Mouse (Mus musculus) embryo, embryonic 9.5 days (tissue): ENCODE measurements around the gene Ap3m1.

Experiments
- DNase-seq: peaks from one replicate; pipeline ENCODE4 v3.0.0-alpha.2; 2017; ENCODE audit errors: extremely low spot score

Gene Ap3m1

DNA sequence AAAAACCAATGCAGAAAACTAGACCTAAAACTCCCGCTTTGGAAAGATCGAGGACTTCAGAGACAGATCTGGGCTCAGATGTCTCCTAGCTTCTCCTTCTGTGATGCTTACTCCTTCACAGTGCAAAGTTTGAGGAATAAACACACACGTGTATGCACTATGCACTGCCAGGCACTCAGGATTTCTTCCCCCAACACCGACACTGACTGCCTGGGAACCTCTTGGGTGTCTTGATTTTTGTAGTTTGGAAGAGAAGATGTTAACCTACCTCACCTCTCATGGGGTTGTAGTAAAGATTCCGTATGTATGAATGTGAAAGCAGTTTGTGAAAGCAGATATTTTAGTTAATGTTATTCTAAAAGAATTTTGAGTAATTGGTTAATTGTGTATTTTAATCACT is 34.4 kb downstream of the Ap3m1 start:
- DNase-seq = no peak

DNA sequence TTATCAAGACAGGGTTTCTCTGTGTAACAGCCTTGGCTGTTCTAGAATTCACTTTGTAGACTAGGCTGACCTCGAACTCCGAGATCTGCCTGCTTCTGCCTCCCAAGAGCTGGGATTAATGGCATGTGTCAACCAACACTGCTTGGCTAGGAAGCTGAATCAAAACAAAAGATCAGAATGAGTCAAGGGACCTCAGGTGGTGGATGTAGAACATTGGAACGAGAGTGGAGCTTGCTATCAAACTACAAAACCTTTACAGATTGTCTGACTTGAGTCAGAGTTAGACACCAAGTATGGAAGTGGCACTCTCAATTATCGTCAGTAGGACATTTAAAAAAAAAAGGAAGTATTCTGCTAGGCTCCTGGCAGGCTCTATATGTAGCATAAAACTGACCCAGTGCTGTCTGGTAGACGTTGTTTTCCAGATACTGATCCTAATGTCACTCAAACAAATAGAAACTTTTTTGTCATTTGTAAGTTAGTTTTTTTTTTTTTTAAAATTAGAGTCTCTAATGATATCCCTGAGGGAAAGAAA is 38.4 kb downstream of the Ap3m1 start:
- no peak for DNase-seq

DNA sequence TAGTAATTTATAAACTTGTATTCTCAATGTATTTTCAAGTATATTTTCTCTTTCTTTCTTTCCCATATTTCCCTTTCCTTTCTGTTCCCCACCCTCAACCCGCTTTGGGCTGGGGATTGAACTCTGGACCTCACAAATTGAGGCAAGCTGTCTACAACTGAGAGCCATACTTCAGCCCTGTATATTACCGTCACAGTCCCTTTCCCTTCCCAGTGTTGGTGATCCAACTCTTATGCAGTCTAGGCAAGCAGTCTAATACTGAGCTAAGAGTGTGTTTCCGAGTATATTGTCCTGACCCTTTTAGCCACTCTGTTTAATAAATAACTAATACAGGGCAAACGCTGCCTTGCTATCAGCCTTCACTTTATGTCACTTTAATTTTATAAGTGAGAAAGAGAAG is 52.7 kb downstream of the Ap3m1 start:
- DNase-seq = no peak

GRCm38 (mm10) chr14:20997548-20997947 is 54.8 kb downstream of the Ap3m1 start:
- no peak for DNase-seq

DNA sequence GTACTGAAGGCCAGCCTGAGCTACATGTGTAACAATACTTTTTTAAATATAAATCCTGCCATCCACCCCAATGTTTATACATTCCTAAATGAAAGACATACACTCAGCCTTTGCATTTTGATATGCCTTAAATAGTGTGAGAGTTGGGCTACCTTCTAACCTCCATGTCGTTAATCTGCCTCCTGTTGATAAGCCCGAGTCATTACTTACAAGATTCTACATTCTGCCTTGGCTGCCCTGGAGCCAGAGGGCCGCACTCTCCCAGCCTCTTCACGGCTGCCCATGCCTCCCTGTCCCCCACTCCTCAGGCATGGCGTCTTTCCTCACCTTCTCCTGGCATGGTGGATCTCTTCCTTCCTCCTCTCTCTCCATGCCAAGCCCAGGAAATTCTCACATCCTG is 55.9 kb downstream of the Ap3m1 start:
- DNase-seq = no peak

DNA sequence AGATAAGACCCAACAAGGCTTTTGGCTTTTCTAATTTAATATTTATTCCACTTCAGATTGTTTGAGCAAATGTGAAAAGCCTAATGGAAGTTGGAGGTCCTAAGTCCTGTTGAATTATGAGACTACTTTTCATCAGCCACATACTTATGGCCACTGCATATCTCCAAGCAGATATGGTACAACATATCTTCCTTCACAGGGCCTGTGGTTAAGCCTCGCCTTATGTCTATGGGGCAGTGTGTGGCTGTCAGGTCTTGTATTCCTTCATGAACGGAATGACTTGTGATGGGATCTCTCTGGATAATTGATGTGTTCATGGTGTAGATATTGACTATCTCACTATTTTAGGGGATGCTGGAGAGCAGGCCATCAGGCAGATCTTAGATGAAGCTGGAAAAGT is 56.8 kb downstream of the Ap3m1 start:
- DNase-seq = no peak

DNA sequence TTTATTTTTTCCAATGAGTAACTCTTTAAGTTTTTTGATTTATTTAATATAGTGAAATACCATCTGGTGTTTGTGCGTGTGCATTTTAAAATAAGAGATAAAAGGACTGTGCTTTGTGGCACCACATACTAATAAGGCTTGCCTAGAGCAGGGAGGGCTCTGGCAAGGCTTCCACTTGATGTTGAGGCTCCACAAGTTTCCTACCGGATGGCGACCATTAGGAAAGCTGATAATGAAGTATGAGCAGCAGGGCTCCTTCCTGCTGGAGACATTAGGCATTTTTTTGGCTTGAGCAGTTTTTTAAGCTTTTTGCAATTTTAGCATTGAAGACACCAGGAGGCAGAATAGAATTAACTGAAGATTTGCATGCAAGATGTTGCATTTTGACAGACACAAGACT is 57.8 kb downstream of the Ap3m1 start:
- no peak for DNase-seq

GRCm38 (mm10) chr14:20993067-20993691 is 59.1 kb downstream of the Ap3m1 start:
- peak; percentile 20 for DNase-seq

DNA sequence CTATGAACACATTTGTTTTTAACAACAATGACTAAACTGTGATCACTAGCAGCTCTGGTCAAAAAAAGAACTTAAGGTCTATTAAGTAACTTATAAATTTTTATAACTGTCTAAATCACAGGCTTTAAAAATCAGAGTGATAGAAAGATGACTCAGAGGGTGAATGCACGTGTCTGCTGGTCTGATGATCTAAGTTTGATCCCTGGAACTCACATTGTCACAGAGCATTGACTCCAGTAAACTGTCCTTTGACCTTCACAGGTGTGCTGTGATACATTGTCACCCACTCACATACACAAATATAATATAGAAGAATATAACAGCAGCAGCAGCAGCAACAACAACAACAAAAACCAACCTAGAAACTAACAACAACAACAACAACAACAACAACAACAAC is 60.8 kb downstream of the Ap3m1 start:
- DNase-seq = no peak

GRCm38 (mm10) chr14:20985482-20985881 is 66.8 kb downstream of the Ap3m1 start:
- DNase-seq = no peak

DNA sequence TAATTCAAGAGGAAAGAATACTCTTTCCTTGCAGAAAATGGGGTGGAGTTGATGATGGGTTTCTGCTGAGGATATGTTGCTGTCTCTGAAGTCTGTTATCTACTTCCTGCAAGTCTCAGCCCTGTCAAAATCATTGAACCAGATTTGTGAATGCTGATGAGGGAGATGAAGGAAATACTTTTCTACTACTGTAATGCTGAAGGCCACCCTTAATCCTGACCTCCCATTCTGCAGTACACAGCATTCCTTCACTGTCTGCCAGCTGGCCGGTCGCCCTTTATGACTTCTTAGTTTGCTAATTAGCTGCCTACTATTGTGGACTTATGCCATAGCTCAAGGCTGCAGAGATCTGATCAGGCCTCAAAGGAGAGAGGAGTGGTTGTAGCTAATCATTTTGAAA is 68.5 kb downstream of the Ap3m1 start:
- no peak for DNase-seq
